Mouse (Mus musculus) forebrain, embryonic 14.5 days (tissue): ENCODE results near the gene Gm28308. TPM values are rescaled to one million over a fixed set of nuclear protein-coding genes. Genes with fewer than 3 reads are reported as not detected.

Experiments used
- ATAC-seq: fragments of 200-750 bp; cut with Nextera tagmentation; 2 replicates; pipeline ENCODE4 v1.8.0; 2017; ENCODE audit warnings: mild to moderate bottlenecking, moderate library complexity
- DNase-seq: peaks from one replicate; pipeline ENCODE4 v3.0.0-alpha.2; 2015; ENCODE audit warnings: low spot score
- H3K27ac ChIP-seq: fragments of 300-500 bp; sonication (generic); 2 replicates; pipeline ENCODE4 v1.5.1; 2014; ENCODE audit warnings: low read depth, mild to moderate bottlenecking, control low read depth, low read length, moderate library complexity
- H3K27me3 ChIP-seq: fragments of 300-500 bp; sonication (generic); replicated peaks from 2 replicates; pipeline ENCODE4 v1.6.1; 2014; ENCODE audit warnings: low read length, control low read depth, mixed read lengths; ENCODE audit not compliant: control insufficient read depth, insufficient read depth
- H3K36me3 ChIP-seq: fragments of 300-500 bp; sonication (generic); 2 replicates; pipeline ENCODE4 v1.6.1; 2014; ENCODE audit warnings: low read length, control low read depth; ENCODE audit not compliant: control insufficient read depth, insufficient read depth
- H3K4me1 ChIP-seq: fragments of 300-500 bp; sonication (generic); 2 replicates; pipeline ENCODE4 v1.6.1; 2014; ENCODE audit warnings: antibody characterized with exemption, low read length, control low read depth; ENCODE audit not compliant: control insufficient read depth, insufficient read depth
- H3K4me2 ChIP-seq: fragments of 300-500 bp; sonication (generic); 2 replicates; pipeline ENCODE4 v1.6.1; 2014; ENCODE audit warnings: mild to moderate bottlenecking, control low read depth, low read length
- H3K4me3 ChIP-seq: fragments of 300-500 bp; sonication (generic); 2 replicates; pipeline ENCODE4 v1.5.1; 2014; ENCODE audit warnings: low read depth, low read length, control low read depth
- H3K9ac ChIP-seq: fragments of 300-500 bp; sonication (generic); 2 replicates; pipeline ENCODE4 v1.6.1; 2014; ENCODE audit warnings: mild to moderate bottlenecking, low read length, control low read depth, moderate library complexity
- H3K9me3 ChIP-seq: fragments of 300-500 bp; sonication (generic); replicated peaks from 2 replicates; pipeline ENCODE4 v1.6.1; 2016; ENCODE audit warnings: low read length, control low read depth, mixed read lengths; ENCODE audit not compliant: control insufficient read depth
- WGBS: fragments of 180-500 bp; shearing (Covaris S2); extraction: QIAGEN DNeasy Blood & Tissue Kit; methylation state at CpG from one replicate; pipeline ENCODE4 v1.1.7; 2014; 5-methylcytosine and 5-hydroxymethylcytosine counted together
- polyA plus RNA-seq: library from polyadenylated mRNA; unstranded; fragments of >200 nt; fragmentation: Nextera tagmentation; extraction: Ambion mirVana; gene quantifications from 2 replicates; pipeline ENCODE4 v1.2.1, GENCODE M21; 2014

Gene Gm28308
- polyA plus RNA-seq, 1 experiment from 2014 or later = not detected

DNA sequence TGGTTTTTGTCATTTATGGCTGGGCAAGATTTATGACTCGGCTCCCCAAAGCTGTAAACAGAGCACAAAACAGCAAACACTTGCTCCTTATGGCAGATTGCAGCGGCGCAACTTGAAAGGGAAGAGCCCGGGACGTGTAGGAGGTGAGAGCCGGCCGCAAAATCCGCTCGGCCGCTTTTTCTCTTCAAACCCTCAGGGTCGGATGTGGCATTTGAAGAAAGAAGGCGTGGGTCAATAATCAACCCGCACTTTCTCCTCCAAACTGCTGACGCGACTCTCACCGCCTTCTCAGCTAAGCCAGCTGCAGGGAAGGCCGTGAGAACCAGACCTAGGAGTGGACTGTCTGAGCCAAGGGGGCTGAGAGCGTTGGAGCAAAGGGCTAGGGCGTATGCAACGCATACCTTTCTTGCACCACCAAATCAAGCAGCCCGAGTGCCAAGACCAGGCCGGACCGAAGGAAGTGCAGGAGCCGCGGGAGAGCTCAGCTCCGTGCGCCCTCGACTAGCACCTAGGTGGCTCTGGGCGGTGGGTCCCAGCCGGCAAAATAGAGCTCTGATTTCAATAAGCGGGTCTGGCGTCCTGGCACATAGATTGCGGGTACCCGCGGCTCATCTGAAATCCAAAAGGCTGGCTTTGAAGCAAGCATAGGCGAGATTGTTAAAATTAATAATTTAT, 35.9 kb downstream of the Gm28308 start, which contains the start of gene 5730596B20Rik:
Gene 5730596B20Rik, plus strand, starts transcription at position 438 of the 675 bp plus-strand sequence.
- Histone ChIP-seq H3K9me3 (no peaks in the 10 kb centered on the region), H3K4me2 (no peak within 1 kb of the TSS), H3K27me3 (peaks cover 98% of the 10 kb centered on the region), H3K9ac (no peak within 1 kb of the TSS), H3K27ac (no peak within 1 kb of the TSS), H3K4me3 (no peak within 1 kb of the TSS), H3K36me3 (no peaks in the 10 kb centered on the region), H3K4me1 (no peaks in the 10 kb centered on the region)
- no peak for DNase-seq
- under 1% methylated on average over 36 of the region's 36 CpGs for WGBS
- ATAC-seq = no peak

DNA sequence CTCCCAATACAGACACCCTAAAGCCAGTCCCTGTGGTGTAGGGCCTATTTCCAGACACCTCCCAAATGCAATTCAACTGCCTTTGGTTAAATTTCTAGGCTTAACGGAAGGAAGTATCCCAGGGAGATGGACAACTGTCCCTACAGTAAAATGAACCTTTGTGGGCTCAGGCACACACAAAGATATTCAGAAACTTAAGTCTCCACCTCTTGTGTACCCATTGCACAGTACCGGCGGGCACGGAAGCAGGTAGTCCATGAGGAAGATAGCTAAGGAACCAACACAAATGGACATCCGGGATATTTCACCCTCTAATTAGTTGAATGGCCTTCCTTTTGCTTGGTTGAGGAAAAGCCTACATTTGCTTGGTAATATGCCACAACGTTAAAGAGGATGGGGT, 36.7 kb downstream of the Gm28308 start:
- Histone ChIP-seq H3K9ac (no peak overlapping the region), H3K27me3 (peaks cover 98% of the 10 kb centered on the region), H3K4me3 (no peak overlapping the region), H3K4me2 (no peak overlapping the region), H3K4me1 (no peaks in the 10 kb centered on the region), H3K36me3 (no peaks in the 10 kb centered on the region), H3K27ac (no peak overlapping the region), H3K9me3 (no peaks in the 10 kb centered on the region)
- under 1% methylated on average over 6 of the region's 6 CpGs for WGBS
- no peak for DNase-seq
- ATAC-seq = no peak

DNA sequence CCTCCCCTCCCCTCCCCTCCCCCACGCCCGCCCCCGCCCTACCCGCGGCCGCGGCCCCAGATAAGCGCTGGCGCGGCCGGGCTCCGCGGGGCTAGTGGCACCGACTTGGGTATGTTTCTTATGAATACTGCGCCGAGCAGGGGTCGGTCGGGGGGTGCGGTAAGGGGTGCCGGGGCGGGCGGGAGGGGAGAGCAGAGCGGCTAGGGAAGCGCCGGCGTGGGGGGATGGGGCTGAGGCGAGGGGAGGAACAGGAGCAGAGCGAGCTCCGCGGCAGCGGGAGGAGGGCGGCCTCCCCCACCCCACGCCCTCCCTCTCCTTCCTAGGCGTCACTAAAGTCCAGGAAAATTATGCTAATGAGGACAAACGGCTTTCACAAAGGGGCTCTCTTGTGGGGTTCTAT, 37.3 kb downstream of the Gm28308 start:
- Histone ChIP-seq H3K4me3 (no peak overlapping the region), H3K4me2 (no peak overlapping the region), H3K36me3 (no peaks in the 10 kb centered on the region), H3K9ac (no peak overlapping the region), H3K9me3 (no peaks in the 10 kb centered on the region), H3K4me1 (no peaks in the 10 kb centered on the region), H3K27ac (no peak overlapping the region), H3K27me3 (peaks cover 98% of the 10 kb centered on the region)
- DNase-seq (no peak), ATAC-seq (no peak)
- 0% methylated on average over 13 of the region's 35 CpGs for WGBS

DNA sequence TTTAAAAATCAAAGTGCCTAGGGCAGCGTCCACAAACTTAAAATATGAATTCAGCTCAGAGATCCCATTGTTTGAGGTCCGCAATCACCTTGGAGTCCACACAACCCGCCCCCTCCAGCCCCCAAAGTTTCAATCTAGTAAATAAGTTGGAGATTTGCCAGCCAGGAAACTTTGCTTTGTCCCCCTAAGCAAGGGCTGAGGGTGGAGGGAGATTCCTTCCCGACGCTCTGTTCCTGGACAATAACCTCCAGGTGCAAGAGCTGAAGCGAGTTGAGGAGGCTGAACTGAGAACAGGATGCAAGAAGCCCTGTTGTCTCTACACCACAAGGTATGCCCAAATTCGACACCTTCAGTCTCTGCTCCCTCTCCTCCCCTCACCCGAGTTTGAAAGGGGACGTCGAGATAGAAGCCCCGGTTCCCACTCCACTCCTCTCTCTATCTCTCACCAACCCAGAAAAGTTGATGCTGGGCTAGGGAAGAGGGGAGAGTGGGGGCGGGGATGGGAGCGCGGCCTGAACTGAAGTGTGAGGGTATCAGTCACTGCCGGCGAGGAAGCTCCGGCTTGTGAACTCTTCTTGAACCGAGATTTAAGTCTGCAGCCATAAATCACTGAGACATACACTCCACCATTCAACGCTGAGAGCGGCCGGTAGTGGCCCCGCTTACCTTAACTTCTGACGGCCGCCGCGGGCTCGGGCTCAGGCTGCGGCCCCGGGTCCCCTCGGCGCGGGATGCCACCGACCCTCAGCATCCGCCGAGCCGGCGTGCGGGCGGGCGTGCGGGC, 38.0 kb downstream of the Gm28308 start:
- no peak overlapping the region for H3K9ac ChIP-seq
- ATAC-seq (no peak), DNase-seq (no peak)
- H3K9me3 ChIP-seq = no peaks in the 10 kb centered on the region
- no peaks in the 10 kb centered on the region for H3K36me3 ChIP-seq
- no peaks in the 10 kb centered on the region for H3K4me1 ChIP-seq
- WGBS = under 1% methylated on average over 28 of the region's 41 CpGs
- no peak overlapping the region for H3K4me3 ChIP-seq
- H3K4me2 ChIP-seq = no peak overlapping the region
- no peak overlapping the region for H3K27ac ChIP-seq
- H3K27me3 ChIP-seq = peaks cover 98% of the 10 kb centered on the region

DNA sequence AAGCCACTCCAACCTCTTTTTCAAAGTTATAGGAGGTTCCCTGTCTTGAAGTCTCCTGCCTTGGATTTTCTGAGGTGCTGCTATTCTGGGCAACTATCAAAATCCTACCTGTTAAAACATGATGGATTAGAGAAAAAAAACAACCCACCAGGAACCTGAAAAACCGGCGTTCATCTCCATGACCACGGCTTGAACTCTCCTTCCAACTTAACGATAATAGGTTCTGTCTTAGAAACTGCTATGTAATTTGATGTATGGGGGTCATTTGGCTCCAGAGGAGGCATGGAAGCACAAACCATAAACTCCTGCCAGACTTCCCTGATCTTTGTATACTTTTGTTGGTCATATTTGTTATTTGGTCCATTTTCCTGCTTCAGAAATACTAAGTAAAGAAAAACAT, 39.5 kb downstream of the Gm28308 start:
- H3K27ac ChIP-seq = no peak overlapping the region
- H3K4me3 ChIP-seq = no peak overlapping the region
- DNase-seq = no peak
- H3K4me1 ChIP-seq = no peaks in the 10 kb centered on the region
- no peaks in the 10 kb centered on the region for H3K36me3 ChIP-seq
- ATAC-seq = no peak
- 3% methylated on average over 4 of the region's 4 CpGs for WGBS
- H3K9ac ChIP-seq = no peak overlapping the region
- H3K9me3 ChIP-seq = no peaks in the 10 kb centered on the region
- no peak overlapping the region for H3K4me2 ChIP-seq
- H3K27me3 ChIP-seq = peaks cover 96% of the 10 kb centered on the region

DNA sequence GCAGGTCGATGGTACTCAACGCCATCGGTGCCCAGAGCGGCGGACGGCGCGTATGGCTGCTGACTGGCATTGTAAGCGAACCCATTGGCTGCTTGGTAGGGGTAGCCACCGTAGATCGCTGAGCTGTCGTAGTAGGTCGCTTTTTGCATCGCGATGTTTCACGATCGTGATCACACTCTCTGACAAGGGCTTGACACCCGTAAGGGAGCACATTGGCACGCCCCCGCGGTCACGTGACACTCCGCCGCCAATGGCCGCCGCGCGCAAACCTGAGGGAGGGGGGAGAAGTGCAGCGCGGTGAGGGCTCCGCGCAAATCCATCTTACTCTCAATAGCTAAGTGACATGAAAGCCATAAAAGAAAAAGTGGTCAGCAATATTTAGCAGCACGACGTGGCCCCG, 40.6 kb downstream of the Gm28308 start:
- under 1% methylated on average over 35 of the region's 35 CpGs for WGBS
- peak; percentile 42; the same call in 1 of the 2 replicates for ATAC-seq
- no peak overlapping the region for H3K9ac ChIP-seq

DNA sequence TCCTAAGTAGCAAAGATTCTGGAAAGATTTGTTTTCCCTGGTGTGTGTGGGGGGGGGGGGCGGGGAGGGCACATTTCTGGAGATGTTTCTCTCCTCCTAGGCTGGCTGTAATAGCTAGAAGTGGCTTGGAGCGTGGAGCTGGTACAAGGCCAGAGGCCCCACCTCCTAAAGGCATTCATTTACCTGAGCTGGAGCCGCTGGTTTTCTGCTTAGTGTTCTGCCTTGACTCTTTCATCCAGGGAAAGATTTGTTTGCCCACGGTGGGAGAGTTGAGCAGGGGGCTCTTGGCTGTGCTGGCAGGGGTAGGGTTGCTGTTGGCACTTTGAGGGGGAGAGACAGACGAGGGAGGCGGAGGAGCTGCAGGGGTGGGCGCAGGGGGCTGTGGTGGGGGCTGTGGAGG, 41.2 kb downstream of the Gm28308 start:
- H3K4me1 ChIP-seq = no peaks in the 10 kb centered on the region
- H3K27me3 ChIP-seq = peaks cover 96% of the 10 kb centered on the region
- no peaks in the 10 kb centered on the region for H3K36me3 ChIP-seq
- ATAC-seq (no peak), DNase-seq (no peak)
- H3K4me2 ChIP-seq = no peak overlapping the region
- H3K9ac ChIP-seq = no peak overlapping the region
- H3K9me3 ChIP-seq = no peaks in the 10 kb centered on the region
- WGBS = 1% methylated on average over 7 of the region's 7 CpGs
- no peak overlapping the region for H3K4me3 ChIP-seq
- no peak overlapping the region for H3K27ac ChIP-seq

More for the DNA sequence above, 40.6 kb downstream of the Gm28308 start:
- Histone ChIP-seq H3K36me3 (no peaks in the 10 kb centered on the region), H3K4me3 (no peak overlapping the region), H3K4me1 (no peaks in the 10 kb centered on the region), H3K27me3 (peaks cover 96% of the 10 kb centered on the region), H3K27ac (no peak overlapping the region), H3K9me3 (no peaks in the 10 kb centered on the region), H3K4me2 (peak overlapping the region; percentile 31)
- DNase-seq = peak; percentile 46

DNA sequence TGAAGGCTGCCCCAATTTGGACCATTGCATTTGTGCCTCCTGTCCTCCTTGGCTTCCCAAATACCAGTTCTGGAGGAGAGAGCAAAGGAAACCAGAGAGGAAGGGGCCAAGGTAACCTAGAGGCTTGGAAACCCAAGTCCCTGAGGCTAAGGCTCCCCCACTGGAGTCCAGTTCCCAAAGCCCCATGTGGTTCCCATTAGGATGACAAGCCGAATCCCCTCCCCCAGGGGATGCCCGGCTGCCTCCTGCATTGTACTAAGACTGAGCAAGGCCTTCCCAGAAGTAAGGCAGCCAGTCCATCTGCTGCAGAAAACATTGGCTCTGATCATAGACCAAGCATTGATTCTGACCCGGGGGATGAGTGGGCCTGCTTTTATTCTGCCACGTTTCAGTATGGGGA, 41.8 kb downstream of the Gm28308 start:
- no peak overlapping the region for H3K27ac ChIP-seq
- no peak overlapping the region for H3K9ac ChIP-seq
- no peak for ATAC-seq
- H3K4me1 ChIP-seq = no peaks in the 10 kb centered on the region
- H3K36me3 ChIP-seq = no peaks in the 10 kb centered on the region
- no peaks in the 10 kb centered on the region for H3K9me3 ChIP-seq
- peaks cover 96% of the 10 kb centered on the region for H3K27me3 ChIP-seq
- no peak for DNase-seq
- WGBS = 0% methylated on average over 4 of the region's 4 CpGs
- H3K4me2 ChIP-seq = no peak overlapping the region
- no peak overlapping the region for H3K4me3 ChIP-seq

DNA sequence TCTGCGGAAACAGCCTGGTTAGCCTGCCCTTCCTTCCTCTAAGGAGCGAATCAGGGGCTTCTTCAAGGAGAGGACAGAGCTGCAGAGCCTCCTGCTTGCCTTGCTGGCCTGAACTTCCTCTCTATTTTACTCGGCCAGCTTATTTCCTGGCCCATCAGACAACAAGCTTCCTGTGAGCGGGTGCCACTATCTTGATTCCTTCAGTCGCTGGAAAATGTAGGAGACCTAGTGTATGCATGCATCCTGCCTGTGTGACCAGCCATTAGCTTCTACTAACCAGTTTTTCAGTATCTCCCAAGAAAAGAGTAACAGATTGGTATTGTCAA, 42.3 kb downstream of the Gm28308 start:
- no peak for ATAC-seq
- H3K27me3 ChIP-seq = peaks cover 96% of the 10 kb centered on the region
- no peak for DNase-seq

More for the DNA sequence above, 42.3 kb downstream of the Gm28308 start:
- Histone ChIP-seq H3K4me3 (no peak overlapping the region), H3K36me3 (no peaks in the 10 kb centered on the region), H3K9ac (no peak overlapping the region), H3K9me3 (no peaks in the 10 kb centered on the region), H3K4me1 (no peaks in the 10 kb centered on the region), H3K4me2 (no peak overlapping the region), H3K27ac (no peak overlapping the region)
- 2% methylated on average over 5 of the region's 5 CpGs for WGBS
